Mouse (Mus musculus) stomach, postnatal 0 days (tissue): Measurements from ENCODE around the gene Sdf4.

ENCODE experiments used
- CTCF ChIP-seq: IDR thresholded peaks from 2 replicates; pipeline ENCODE4 v1.5.1; 2016; ENCODE audit warnings: antibody characterized with exemption, low read depth, mild to moderate bottlenecking, moderate library complexity
- EP300 ChIP-seq: optimal IDR thresholded peaks from 2 replicates; pipeline ENCODE3; 2016; ENCODE audit warnings: antibody characterized with exemption

GRCm38 (mm10) chr4:156033476-156034119, 40.9 kb downstream of the Sdf4 start:
- TF ChIP-seq CTCF, result peak; percentile 79
- TF ChIP-seq EP300, result no peak
